Mouse (Mus musculus): ENCODE measurements around the gene Cyth1. TPM values are rescaled to one million over a fixed set of nuclear protein-coding genes. Genes with fewer than 3 reads are reported as not detected.

Gene Cyth1
- total and polyA plus RNA-seq, 3 experiments: 13.2 to 13.6 TPM; not detected in 1

DNA sequence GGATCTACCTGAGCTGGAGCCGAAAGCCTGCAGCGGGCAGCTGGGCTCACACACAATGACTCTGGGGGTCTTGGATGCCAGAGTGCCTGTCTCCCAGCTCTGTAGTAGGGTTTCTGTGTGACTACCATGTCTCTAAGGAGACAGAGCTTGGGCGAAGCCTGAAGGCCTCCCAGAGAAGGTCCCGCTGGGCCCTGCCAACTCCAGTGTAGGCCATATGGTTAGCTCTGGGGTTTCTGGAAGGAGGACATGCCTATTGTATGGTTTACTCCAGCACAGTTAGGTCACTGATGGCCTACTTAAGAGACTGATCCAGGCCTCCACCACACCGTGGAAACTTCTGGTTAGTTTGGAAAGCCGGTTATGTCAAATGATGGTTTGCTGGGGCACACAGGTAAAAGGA lies 110.0 kb downstream of the Cyth1 start:
- H3K9me3 ChIP-seq (replicated peaks; ENCODE audit: insufficient read depth, low read length): no peaks in the 10 kb centered on the region
- no peak overlapping the region for H3K9ac ChIP-seq (ENCODE audit: control insufficient read depth, low read depth, low read length, poor library complexity, severe bottlenecking)
- H3K4me3 ChIP-seq (ENCODE audit: control insufficient read depth in 1 of 2, insufficient read depth in 1 of 2, low read depth in 2 of 2, low read length in 2 of 2): no peak overlapping the region
- DNase-seq (ENCODE audit: low read depth, low spot score): no peak
- H3K79me2 ChIP-seq (ENCODE audit: control insufficient read depth, insufficient read depth, low read length, poor library complexity): no peaks in the 10 kb centered on the region
- H3K4me1 ChIP-seq (ENCODE audit: control insufficient read depth in 1 of 2, insufficient read depth in 2 of 2, low read length in 2 of 2): peaks cover 0 to 3% of the 10 kb centered on the region in 2 experiments; a peak in 1 of 4 replicates
- H3K27me3 ChIP-seq (ENCODE audit: control insufficient read depth in 1 of 2, insufficient read depth in 2 of 2, low read length in 2 of 2): no peaks in the 10 kb centered on the region
- no peaks in the 10 kb centered on the region for H3K36me3 ChIP-seq (ENCODE audit: control insufficient read depth in 1 of 2, insufficient read depth in 2 of 2, low read length in 2 of 2)
- TF ChIP-seq MXI1 (IDR thresholded peaks at IDR 0.05; ENCODE audit: low read depth, low read length) (no peak), NRF1 (IDR thresholded peaks at IDR 0.05; ENCODE audit: insufficient read depth, low read depth, low read length, poor library complexity, severe bottlenecking) (no peak), JUND (IDR thresholded peaks at IDR 0.05; ENCODE audit: low read depth, low read length) (no peak), ZKSCAN1 (IDR thresholded peaks at IDR 0.05; ENCODE audit: low read depth, low read length) (no peak), CTCF (IDR thresholded peaks at IDR 0.05 in 2 of 3, conservative IDR thresholded peaks at IDR 0.05 in 1 of 3; ENCODE audit: control insufficient read depth in 1 of 3, insufficient read depth in 1 of 3, low read depth in 2 of 3, low read length in 3 of 3, poor library complexity in 1 of 3, severe bottlenecking in 1 of 3) (no peak), USF2 (IDR thresholded peaks at IDR 0.05; ENCODE audit: borderline replicate concordance in 1 of 2, insufficient read depth in 1 of 2, low read depth in 1 of 2, low read length in 2 of 2) (no peak), BHLHE40 (IDR thresholded peaks at IDR 0.05; ENCODE audit: borderline replicate concordance, low read depth, low read length) (no peak), MYC (IDR thresholded peaks at IDR 0.05; ENCODE audit: low read depth, low read length) (no peak), TBP (IDR thresholded peaks at IDR 0.05; ENCODE audit: low read depth, low read length) (no peak), RAD21 (IDR thresholded peaks at IDR 0.05; ENCODE audit: low read depth, low read length) (no peak), MAZ (IDR thresholded peaks at IDR 0.05; ENCODE audit: low read depth, low read length) (no peak), GATA1 (IDR thresholded peaks at IDR 0.05; ENCODE audit: low read depth, low read length) (no peak), MAFK (IDR thresholded peaks at IDR 0.05; ENCODE audit: borderline replicate concordance, low read depth, low read length) (no peak), USF1 (IDR thresholded peaks at IDR 0.05; ENCODE audit: low read depth, low read length) (no peak), MYB (IDR thresholded peaks at IDR 0.05; ENCODE audit: low read depth, low read length) (no peak), NELFE (IDR thresholded peaks at IDR 0.05; ENCODE audit: low read depth, low read length) (no peak)
- no peak overlapping the region for H3K27ac ChIP-seq (ENCODE audit: control insufficient read depth, low read depth, low read length)

GRCm38 (mm10) chr11:118136172-118136632 lies 112.2 kb downstream of the Cyth1 start:
- no peak for DNase-seq (ENCODE audit: low read depth, low spot score)
- no peak overlapping the region for H3K9ac ChIP-seq (ENCODE audit: control insufficient read depth, low read depth, low read length, poor library complexity, severe bottlenecking)
- no peaks in the 10 kb centered on the region for H3K9me3 ChIP-seq (replicated peaks; ENCODE audit: insufficient read depth, low read length)
- no peaks in the 10 kb centered on the region for H3K27me3 ChIP-seq (ENCODE audit: control insufficient read depth in 1 of 2, insufficient read depth in 2 of 2, low read length in 2 of 2)
- no peaks in the 10 kb centered on the region for H3K36me3 ChIP-seq (ENCODE audit: control insufficient read depth in 1 of 2, insufficient read depth in 2 of 2, low read length in 2 of 2)
- H3K27ac ChIP-seq (ENCODE audit: control insufficient read depth, low read depth, low read length): no peak overlapping the region
- H3K4me1 ChIP-seq (ENCODE audit: control insufficient read depth in 1 of 2, insufficient read depth in 2 of 2, low read length in 2 of 2): peaks cover 0 to 3% of the 10 kb centered on the region in 2 experiments; a peak in 1 of 4 replicates
- TF ChIP-seq EP300 (IDR thresholded peaks at IDR 0.05; ENCODE audit: low read depth in 1 of 2, low read length in 2 of 2): no peak
- no peaks in the 10 kb centered on the region for H3K79me2 ChIP-seq (ENCODE audit: control insufficient read depth, insufficient read depth, low read length, poor library complexity)
- H3K4me3 ChIP-seq (ENCODE audit: control insufficient read depth in 1 of 2, insufficient read depth in 1 of 2, low read depth in 2 of 2, low read length in 2 of 2): no peak overlapping the region

Data from MEL (cell line).